Mouse (Mus musculus) kidney, postnatal 25 days (tissue): ENCODE measurements around the gene Entpd4b.
"Not testable (repeated sequence)": the region's sequence is repeated elsewhere in the genome, so short reads cannot be mapped to it uniquely, and the experiment has no call there.

Experiments
- DNase-seq, 2 experiments: peaks; one replicate each; pipeline ENCODE4 v3.0.0; 2021; ENCODE audit warnings: mixed read lengths in 2 of 2

Entpd4b gene

DNA sequence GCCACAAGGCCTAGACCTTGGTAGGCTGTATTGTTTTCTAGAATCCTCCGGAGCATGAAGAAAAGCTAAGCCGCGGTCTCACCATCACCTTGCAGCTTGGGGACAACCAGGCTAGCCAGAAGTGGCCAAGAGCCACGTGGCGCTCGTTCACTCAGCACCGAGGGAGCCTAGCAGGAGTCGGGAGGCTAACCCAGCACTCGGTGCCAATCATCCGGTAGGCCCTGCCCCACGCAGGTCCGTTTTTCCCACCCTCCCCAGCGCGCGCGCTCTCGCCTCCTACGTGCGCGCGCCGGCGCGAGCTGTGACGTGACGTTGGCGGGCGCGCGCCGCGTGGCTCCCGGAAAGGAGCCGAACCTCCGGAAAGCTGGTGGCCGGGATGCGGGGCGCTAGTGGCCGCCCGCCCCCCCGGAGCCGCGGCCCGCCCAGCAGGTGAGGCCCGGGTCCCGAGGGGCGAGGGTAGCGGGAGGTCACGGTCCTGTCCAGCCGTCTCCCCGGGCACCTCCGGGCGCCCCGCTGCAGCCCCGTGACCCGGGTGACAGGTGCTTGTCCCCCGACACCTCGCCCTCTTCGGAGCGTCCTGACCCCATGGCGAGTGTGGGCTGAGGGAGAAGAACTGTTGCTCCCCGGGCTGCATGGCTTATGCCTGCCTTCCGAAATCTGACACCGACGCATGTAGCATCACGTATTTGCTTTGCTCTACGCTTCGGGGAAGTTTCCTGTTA is at the start of gene Entpd4b:
TSS of gene Entpd4b (plus strand) at position 315 of the 722 bp plus-strand sequence.
- not testable (repeated sequence) for DNase-seq

- not testable (repeated sequence) for DNase-seq
Measured at GRCm38 (mm10) chr14:69507000-69507399, 48.2 kb upstream of the Entpd4b start.

GRCm38 (mm10) chr14:69512449-69512848 is 42.8 kb upstream of the Entpd4b start, which contains the start of gene Gm27179:
Gene Gm27179 (minus strand): TSS chr14:69512549.
- DNase-seq, result not testable (repeated sequence)

DNA sequence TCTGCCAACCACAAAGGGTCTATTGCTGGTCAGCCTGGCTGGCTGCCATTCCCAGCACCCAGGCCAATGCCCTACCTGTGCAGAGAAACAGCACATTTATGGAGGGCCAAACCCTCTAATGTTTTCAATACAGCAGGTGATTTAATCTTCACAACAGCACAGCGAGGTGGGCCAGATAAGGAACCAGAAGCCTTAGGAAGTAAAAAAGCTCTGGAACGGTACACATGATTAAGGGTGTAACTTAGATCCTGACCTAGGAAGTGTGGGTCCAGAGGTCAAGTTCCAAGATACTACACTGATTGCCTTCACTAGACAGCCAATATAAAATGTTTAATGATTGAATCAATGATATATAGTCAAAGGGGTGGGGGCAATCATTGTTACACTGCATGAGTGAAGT is 34.4 kb upstream of the Entpd4b start:
- DNase-seq, result not testable (repeated sequence)

- DNase-seq, result not testable (repeated sequence)
Measured at GRCm38 (mm10) chr14:69523001-69523400, 32.2 kb upstream of the Entpd4b start.

- not testable (repeated sequence) for DNase-seq
Measured at GRCm38 (mm10) chr14:69526202-69526601, 29.0 kb upstream of the Entpd4b start.

DNA sequence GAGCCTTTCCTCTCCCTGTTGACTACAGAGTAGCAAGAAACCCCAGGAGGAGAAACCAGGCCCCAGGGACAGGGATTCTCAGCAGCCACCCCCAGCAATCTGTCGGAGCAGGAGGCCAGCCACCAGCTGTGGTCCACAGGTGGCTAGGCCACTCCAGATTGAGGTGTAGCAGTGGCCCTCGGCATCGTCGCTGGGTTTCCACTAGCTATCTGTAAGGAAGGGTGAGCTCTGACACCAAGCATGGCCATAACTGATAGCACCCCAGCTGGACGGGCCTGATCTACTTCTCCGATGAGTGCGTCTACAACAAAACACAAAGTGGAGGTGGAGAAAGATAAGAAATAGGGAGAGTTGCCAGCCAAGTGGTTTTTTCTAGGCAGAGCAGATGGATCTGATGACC is 18.7 kb upstream of the Entpd4b start:
- DNase-seq, result not testable (repeated sequence)

- DNase-seq, result not testable (repeated sequence)
Measured at GRCm38 (mm10) chr14:69540113-69540512, 15.1 kb upstream of the Entpd4b start.

DNA sequence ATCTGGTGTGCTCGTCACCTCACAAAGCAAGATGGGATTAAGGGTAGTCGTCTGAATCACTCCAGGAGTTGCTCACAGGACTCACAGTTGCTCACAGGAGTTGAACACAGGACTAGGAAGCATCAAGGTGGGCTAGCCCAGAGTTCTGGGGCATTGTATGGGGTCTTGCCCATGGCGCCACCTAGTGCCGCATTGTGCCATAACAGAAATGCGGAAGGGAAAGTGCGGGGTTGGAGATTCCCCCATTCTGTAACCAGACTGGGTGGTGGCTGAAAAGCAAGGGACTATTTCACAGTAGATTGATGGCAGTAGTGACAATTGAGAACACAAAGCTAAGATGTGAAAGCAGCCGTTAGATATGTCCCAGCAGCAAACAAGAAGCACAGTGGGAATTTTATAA is 12.5 kb upstream of the Entpd4b start:
- DNase-seq, result not testable (repeated sequence)

DNA sequence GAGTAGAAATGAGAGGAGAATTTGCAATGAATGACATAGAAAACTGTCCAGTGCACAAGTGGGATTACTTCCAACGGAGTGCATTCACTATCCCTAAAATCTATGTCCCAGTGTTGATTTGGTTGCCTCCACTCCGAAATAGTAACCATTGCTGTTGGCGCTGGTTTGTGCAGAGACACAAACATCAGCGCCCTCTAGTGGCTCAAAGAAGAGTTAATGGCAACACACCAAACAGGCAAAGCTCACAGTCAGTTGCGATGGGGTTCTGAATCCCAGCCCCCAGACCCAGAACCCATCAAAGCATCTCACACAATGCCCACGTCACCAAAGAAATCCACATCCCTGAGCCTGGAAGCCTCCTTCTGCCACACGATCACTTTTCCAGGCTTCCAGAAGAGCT is 11.2 kb upstream of the Entpd4b start:
- DNase-seq, result not testable (repeated sequence)

GRCm38 (mm10) chr14:69545052-69545451 is 10.2 kb upstream of the Entpd4b start:
- DNase-seq, result not testable (repeated sequence)

- DNase-seq, result not testable (repeated sequence)
Measured at GRCm38 (mm10) chr14:69547310-69547709, 7.9 kb upstream of the Entpd4b start.

- not testable (repeated sequence) for DNase-seq
Measured at GRCm38 (mm10) chr14:69556820-69557219, 1.6 kb downstream of the Entpd4b start.

DNA sequence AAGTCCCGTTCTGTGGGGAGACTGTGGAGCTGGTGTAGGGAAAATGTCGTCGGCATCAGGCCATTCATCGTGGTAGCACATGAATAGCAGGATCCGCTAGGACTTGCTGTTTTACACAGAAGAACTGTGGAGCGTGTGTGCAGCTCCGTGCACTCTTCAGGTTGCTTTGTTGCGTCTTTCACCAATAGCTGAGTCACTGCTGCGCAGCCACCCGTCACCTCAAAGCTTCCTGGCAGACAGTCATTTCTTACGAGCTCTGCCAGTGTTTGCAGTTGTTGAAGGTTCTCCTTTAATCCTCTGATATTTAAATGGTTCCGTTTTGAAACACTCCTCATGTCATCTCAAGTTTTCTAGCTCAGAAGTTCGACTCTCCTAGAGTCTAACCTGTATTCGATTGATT is 2.3 kb downstream of the Entpd4b start:
- not testable (repeated sequence) for DNase-seq
